Mouse (Mus musculus): ENCODE measurements around the gene Ripor2.

DNA sequence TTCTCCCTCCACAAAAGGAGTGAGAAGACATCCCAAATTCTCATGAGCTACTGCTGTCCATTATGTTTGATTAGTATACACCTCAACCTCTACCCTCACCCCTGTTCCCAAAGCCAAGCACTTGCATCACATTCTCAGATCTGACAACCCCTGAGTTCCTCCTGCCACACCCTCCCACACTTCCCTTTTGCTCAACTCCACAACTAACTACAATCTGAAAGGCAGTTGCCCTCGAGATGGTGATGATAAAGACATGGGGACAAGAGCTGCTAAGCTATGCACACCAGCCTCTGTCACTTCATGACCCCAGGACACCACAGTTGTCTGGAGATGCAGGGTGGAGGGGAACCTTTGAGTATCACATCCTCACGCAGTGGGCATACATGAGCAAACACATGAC lies 102.5 kb downstream of the Ripor2 start:
- TF ChIP-seq CTCF (IDR thresholded peaks at IDR 0.05; ENCODE audit: insufficient read depth, low read depth, low read length) = no peak
- no peak for TF ChIP-seq POLR2A (IDR thresholded peaks at IDR 0.05; ENCODE audit: insufficient read depth, low read depth, low read length)
